In genomic region chr9:70543048-70543880, GRCm38 (mm10) we compare ENCODE assay signal across 8 mouse cellular contexts. TPM values are rescaled to one million over a fixed set of nuclear protein-coding genes. Genes with fewer than 3 reads are reported as not detected.
DNase-seq lines count a peak whose midpoint lies in the region; ATAC-seq lines count a peak whose summit lies in the region.

No protein-coding gene starts in this region.

- intact Hi-C loops in heart, postnatal 36 days (cut with DNase I), result no loop called here
- intact Hi-C loops in gastrocnemius, postnatal 14 days (cut with DNase I; ENCODE audit: low total_unique reads), result no loop called here

- peak overlapping the region; percentile 93 for H3K4me3 ChIP-seq in heart, embryonic 13.5 days
- peak overlapping the region; percentile 88 for H3K4me3 ChIP-seq in limb, embryonic 13.5 days
- H3K4me3 ChIP-seq in midbrain, embryonic 16.5 days (ENCODE audit: low read depth, low read length), result peak overlapping the region; percentile 95

- H3K4me2 ChIP-seq in heart, embryonic 13.5 days, result peak overlapping the region; percentile 95
- peak overlapping the region; percentile 82 for H3K4me2 ChIP-seq in limb, embryonic 13.5 days (replicated peaks)
- peak overlapping the region; percentile 78 for H3K4me2 ChIP-seq in midbrain, embryonic 16.5 days (ENCODE audit: low read length)

- H3K27ac ChIP-seq in heart, embryonic 13.5 days (replicated peaks), result peak overlapping the region; percentile 99
- H3K27ac ChIP-seq in limb, embryonic 13.5 days, result peak overlapping the region; percentile 97
- H3K27ac ChIP-seq in midbrain, embryonic 16.5 days (ENCODE audit: low read length), result peak overlapping the region; percentile 96

- no peaks in the 10 kb centered on the region for H3K27me3 ChIP-seq in heart, embryonic 13.5 days (replicated peaks)
- H3K27me3 ChIP-seq in limb, embryonic 13.5 days, result no peaks in the 10 kb centered on the region
- no peaks in the 10 kb centered on the region for H3K27me3 ChIP-seq in midbrain, embryonic 16.5 days (ENCODE audit: control insufficient read depth, insufficient read depth, low read depth, low read length)

- no peaks in the 10 kb centered on the region for H3K9me3 ChIP-seq in heart, embryonic 13.5 days
- no peaks in the 10 kb centered on the region for H3K9me3 ChIP-seq in limb, embryonic 13.5 days
- no peaks in the 10 kb centered on the region for H3K9me3 ChIP-seq in midbrain, embryonic 16.5 days (replicated peaks; ENCODE audit: control insufficient read depth, low read length, poor library complexity, severe bottlenecking)

- H3K9ac ChIP-seq in heart, embryonic 13.5 days, result peak overlapping the region; percentile 96
- H3K9ac ChIP-seq in limb, embryonic 13.5 days, result peak overlapping the region; percentile 89
- peak overlapping the region; percentile 93 for H3K9ac ChIP-seq in midbrain, embryonic 16.5 days (ENCODE audit: low read depth, low read length)

- H3K4me1 ChIP-seq in heart, embryonic 13.5 days, result peaks cover 31% of the 10 kb centered on the region
- H3K4me1 ChIP-seq in limb, embryonic 13.5 days, result peaks cover 12% of the 10 kb centered on the region
- H3K4me1 ChIP-seq in midbrain, embryonic 16.5 days (ENCODE audit: control insufficient read depth, insufficient read depth, low read length), result peaks cover 28% of the 10 kb centered on the region

- DNase-seq in heart, postnatal 36 days, result no peak
- peak; percentile 17 for DNase-seq in c-Kit-negative CD71-positive TER-119-positive erythroid progenitor cells, embryonic 14.5 days (ENCODE audit: low read depth, low spot score)
- DNase-seq in gastrocnemius, postnatal 14 days, result peak; percentile 73
- DNase-seq in yolk sac, embryonic 10.5 days (ENCODE audit: low spot score), result no peak

- peaks cover 9% of the 10 kb centered on the region for H3K36me3 ChIP-seq in heart, embryonic 13.5 days
- peaks cover 13% of the 10 kb centered on the region for H3K36me3 ChIP-seq in limb, embryonic 13.5 days
- H3K36me3 ChIP-seq in midbrain, embryonic 16.5 days (ENCODE audit: control insufficient read depth, insufficient read depth, low read length), result no peaks in the 10 kb centered on the region

- ATAC-seq in heart, embryonic 13.5 days (ENCODE audit: extremely low read depth, insufficient number of reproducible peaks, low FRiP score, low TSS enrichment), result peak; percentile 74
- peak; percentile 46 for ATAC-seq in CD4-positive, CD25-positive, alpha-beta regulatory T cell, adult 4 months
- peak; percentile 76 for ATAC-seq in limb, embryonic 13.5 days (ENCODE audit: low FRiP score, low read depth)
- ATAC-seq in midbrain, embryonic 16.5 days, result peak; percentile 69

- WGBS in heart, embryonic 13.5 days, result 2% methylated on average over 64 of the region's 64 CpGs
- under 1% methylated on average over 63 of the region's 64 CpGs for WGBS in limb, embryonic 13.5 days
- 2% methylated on average over 55 of the region's 64 CpGs for WGBS in midbrain, embryonic 16.5 days

RNA-seq across cellular contexts. Expression of gene Sltm, which starts 0.7 kb away (rescaled TPM):
- polyA plus RNA-seq in heart, embryonic 13.5 days (2015; fragmentation: Nextera tagmentation; extraction: Ambion mirVana), result 29.2 and 32.8 TPM in 2 replicates
- total RNA-seq in heart, postnatal 36 days (2021), result 10 to 100 TPM; 20.9 to 23.2 TPM
- 10 to 100 TPM; 89.4 to 93.4 TPM for polyA plus RNA-seq in CD4-positive, CD25-positive, alpha-beta regulatory T cell, adult 4 months (2017; shearing (Covaris generic))
- 10 to 100 TPM; 15.8 to 16.6 TPM for total RNA-seq in gastrocnemius, postnatal 14 days (2021)
- polyA plus RNA-seq in limb, embryonic 13.5 days (2015; fragmentation: Nextera tagmentation; extraction: Ambion mirVana), result 64.6 and 64.8 TPM in 2 replicates
- 63.2 and 66.2 TPM in 2 replicates for polyA plus RNA-seq in midbrain, embryonic 16.5 days (2015; fragmentation: Nextera tagmentation; extraction: Ambion mirVana)

RNA-seq across cellular contexts. Expression of gene Rnf111, which starts 39.7 kb away (rescaled TPM):
- 20.8 and 21.6 TPM in 2 replicates for polyA plus RNA-seq in heart, embryonic 13.5 days (2015; fragmentation: Nextera tagmentation; extraction: Ambion mirVana)
- 10 to 100 TPM; 19.6 to 20.5 TPM for total RNA-seq in heart, postnatal 36 days (2021)
- polyA plus RNA-seq in CD4-positive, CD25-positive, alpha-beta regulatory T cell, adult 4 months (2017; shearing (Covaris generic)), result 10 to 100 TPM; 22.9 to 28.5 TPM
- total RNA-seq in gastrocnemius, postnatal 14 days (2021), result 10 to 100 TPM; 12.4 to 13.6 TPM
- 27.1 and 29.1 TPM in 2 replicates for polyA plus RNA-seq in limb, embryonic 13.5 days (2015; fragmentation: Nextera tagmentation; extraction: Ambion mirVana)
- polyA plus RNA-seq in midbrain, embryonic 16.5 days (2015; fragmentation: Nextera tagmentation; extraction: Ambion mirVana), result 28.9 and 32.7 TPM in 2 replicates

Comparison
In these comparisons a context has a peak if more than half of its experiments do, and no peak if none do; other contexts are left out.
1. DNase-seq: peak in c-Kit-negative CD71-positive TER-119-positive erythroid progenitor cells, embryonic 14.5 days (single experiment) and gastrocnemius, postnatal 14 days (single experiment); none in heart, postnatal 36 days (0 of 2) and yolk sac, embryonic 10.5 days (single experiment).
2. Peak in every context shown above with its lines, with median percentiles within 50 percentile points of each other: ATAC-seq, H3K27ac ChIP-seq, H3K4me2 ChIP-seq, H3K4me3 ChIP-seq and H3K9ac ChIP-seq.